In the genomic region with DNA sequence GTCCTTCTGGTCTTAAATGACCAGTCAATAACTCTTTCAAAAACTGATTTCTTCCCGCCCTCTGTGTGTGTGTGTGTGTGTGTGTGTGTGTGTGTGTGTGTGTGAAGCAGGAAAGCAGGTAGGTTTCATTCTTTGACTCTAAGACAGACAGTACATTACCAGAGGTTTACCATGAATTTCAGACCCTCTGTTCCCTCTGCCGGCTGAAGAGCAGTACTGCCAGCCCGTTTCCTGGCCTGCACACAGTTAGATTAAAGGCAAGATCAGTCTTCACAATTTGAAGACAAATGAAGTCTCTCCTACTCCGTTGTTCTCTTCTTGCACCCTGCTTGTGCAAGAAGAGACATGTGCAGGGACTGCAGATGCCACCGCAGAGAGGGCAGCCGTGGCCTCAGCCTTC, we compare ENCODE assay signal across 9 mouse cellular contexts.
DNase-seq lines count a peak whose midpoint lies in the region; ATAC-seq and TF ChIP-seq lines count a peak whose summit lies in the region.
"Had no signal": no experiment of that assay in that cellular context is flagged by ENCODE, and none has a peak within 500 bp of the region (broad histone marks: within the 10 kb centered on the region; RNA-seq: fewer than 3 reads in every experiment).

No protein-coding gene starts in this region.

- WGBS in heart, postnatal 0 days: 56% methylated on average over 6 of the region's 6 CpGs
- WGBS in heart, adult 2 months: 60% methylated on average over 6 of the region's 6 CpGs
- WGBS in lung, adult 2 months: 61% methylated on average over 6 of the region's 6 CpGs

- H3K4me1 ChIP-seq in heart, postnatal 0 days (ENCODE audit: control insufficient read depth, insufficient read depth): no peaks in the 10 kb centered on the region
- no peaks in the 10 kb centered on the region for H3K4me1 ChIP-seq in heart, adult 2 months (ENCODE audit: control insufficient read depth, insufficient read depth, low read length)
- H3K4me1 ChIP-seq in lung, adult 2 months (ENCODE audit: control insufficient read depth, insufficient read depth, low read length): no peaks in the 10 kb centered on the region

- H3K4me2 ChIP-seq in heart, postnatal 0 days (ENCODE audit: low read depth, low read length): no peak overlapping the region

- peak; percentile 28 for TF ChIP-seq CTCF in heart, postnatal 0 days (IDR thresholded peaks at IDR 0.05; ENCODE audit: low read depth)
- TF ChIP-seq CTCF in heart, adult 2 months (IDR thresholded peaks at IDR 0.05): no peak
- TF ChIP-seq CTCF in lung, adult 2 months (IDR thresholded peaks at IDR 0.05; ENCODE audit: insufficient read depth, low read length): no peak

- intact Hi-C loops in heart, adult 2 months (cut with DNase I): no loop called here

- no peaks in the 10 kb centered on the region for H3K79me2 ChIP-seq in heart, adult 2 months (replicated peaks; ENCODE audit: control insufficient read depth, insufficient read depth, low read length)

- no peak for TF ChIP-seq EP300 in heart, postnatal 0 days (IDR thresholded peaks at IDR 0.05; ENCODE audit: low read depth)
- no peak for TF ChIP-seq EP300 in heart, adult 2 months (IDR thresholded peaks at IDR 0.05; ENCODE audit: insufficient read depth, low read depth, low read length)

- no peak overlapping the region for H3K4me3 ChIP-seq in heart, postnatal 0 days (ENCODE audit: low read depth, low read length)
- no peak overlapping the region for H3K4me3 ChIP-seq in heart, adult 2 months
- H3K4me3 ChIP-seq in lung, adult 2 months (replicated peaks; ENCODE audit: extremely low read depth, low read depth, low read length): no peak overlapping the region

- DNase-seq in heart, postnatal 0 days (ENCODE audit: low spot score): no peak
- DNase-seq in heart, adult 2 months: no peak
- DNase-seq in right cerebral cortex, postnatal 10 days (ENCODE audit: low spot score in 2 of 2): peak; percentile 57 to 60
- DNase-seq in right cerebral cortex, adult 18-20 months: no peak
- DNase-seq in layer of hippocampus, postnatal 14 days (ENCODE audit: low spot score in 2 of 2): peak; percentile 36 to 59
- no peak for DNase-seq in lung, adult 2 months

- H3K27ac ChIP-seq in heart, postnatal 0 days (ENCODE audit: low read depth): no peak overlapping the region
- H3K27ac ChIP-seq in heart, adult 2 months: no peak overlapping the region

- TF ChIP-seq POLR2A in heart, adult 2 months (IDR thresholded peaks at IDR 0.05; ENCODE audit: insufficient read depth, low read depth, low read length): no peak
- TF ChIP-seq POLR2A in lung, adult 2 months (IDR thresholded peaks at IDR 0.05; ENCODE audit: borderline replicate concordance, extremely low read depth, low read depth, low read length): no peak

- H3K9ac ChIP-seq in heart, postnatal 0 days (replicated peaks; ENCODE audit: low read depth, low read length): no peak overlapping the region
- no peak overlapping the region for H3K9ac ChIP-seq in heart, adult 2 months (ENCODE audit: low read depth, low read length)

- no peaks in the 10 kb centered on the region for H3K9me3 ChIP-seq in heart, postnatal 0 days (replicated peaks; ENCODE audit: control insufficient read depth, low read length)

- no peak for ATAC-seq in heart, postnatal 0 days (ENCODE audit: insufficient read depth, low read depth)
- no peak for ATAC-seq in CD4-positive, CD25-positive, alpha-beta regulatory T cell, adult 4 months
- ATAC-seq in granulocyte monocyte progenitor cell, adult 5-6 weeks (replicated peaks; ENCODE audit: poor library complexity, severe bottlenecking): no peak

- no peaks in the 10 kb centered on the region for H3K27me3 ChIP-seq in heart, postnatal 0 days (ENCODE audit: control insufficient read depth, insufficient read depth, low read length)
- H3K27me3 ChIP-seq in heart, adult 2 months (ENCODE audit: control insufficient read depth, insufficient read depth, low read length): no peaks in the 10 kb centered on the region

- no peaks in the 10 kb centered on the region for H3K36me3 ChIP-seq in heart, postnatal 0 days (replicated peaks; ENCODE audit: control insufficient read depth, insufficient read depth, low read length)
- H3K36me3 ChIP-seq in heart, adult 2 months (ENCODE audit: control insufficient read depth, insufficient read depth, low read length): no peaks in the 10 kb centered on the region
- H3K36me3 ChIP-seq: G1E had no signal

Comparison
In these comparisons a context has a peak if more than half of its experiments do, and no peak if none do; other contexts are left out.
1. DNase-seq: peak in right cerebral cortex, postnatal 10 days (2 of 2) and layer of hippocampus, postnatal 14 days (2 of 2); none in heart, postnatal 0 days (single experiment), heart, adult 2 months (0 of 2), right cerebral cortex, adult 18-20 months (single experiment) and lung, adult 2 months (single experiment).